Mouse (Mus musculus): ENCODE data around the gene Elp4. TPM values are rescaled to one million over a fixed set of nuclear protein-coding genes. Genes with fewer than 3 reads are reported as not detected.
A peak's percentile ranks its signal among the peaks of the same experiment; 100 is the strongest.

Gene Elp4
- total and polyA plus RNA-seq, 2 experiments from 2014 or later = 25.6 to 27.4 TPM

GRCm38 (mm10) chr2:105782885-105783284, 121.5 kb downstream of the Elp4 start:
- WGBS = 80% methylated on average over 5 of the region's 5 CpGs
- no peaks in the 10 kb centered on the region for H3K36me3 ChIP-seq (ENCODE audit: insufficient read depth)
- no peak overlapping the region for H3K4me3 ChIP-seq (ENCODE audit: low read depth, low read length)
- no peak for ATAC-seq
- no peaks in the 10 kb centered on the region for H3K27me3 ChIP-seq (ENCODE audit: insufficient read depth, low read length)
- no peak for DNase-seq
- no peak overlapping the region for H3K4me2 ChIP-seq (ENCODE audit: low read depth)
- H3K4me1 ChIP-seq (ENCODE audit: insufficient read depth) = no peaks in the 10 kb centered on the region
- TF ChIP-seq CTCF (IDR thresholded peaks at IDR 0.05; ENCODE audit: low read depth) = no peak
- no peak overlapping the region for H3K9ac ChIP-seq
- H3K27ac ChIP-seq (ENCODE audit: low read depth, low read length) = no peak overlapping the region
- H3K9me3 ChIP-seq (ENCODE audit: low read length) = no peaks in the 10 kb centered on the region

GRCm38 (mm10) chr2:105780739-105781138, 123.6 kb downstream of the Elp4 start:
- no peak for TF ChIP-seq CTCF (IDR thresholded peaks at IDR 0.05; ENCODE audit: low read depth)

GRCm38 (mm10) chr2:105779320-105779891, 125.0 kb downstream of the Elp4 start:
- DNase-seq (no peak), ATAC-seq (no peak)
- no peak overlapping the region for H3K4me3 ChIP-seq (ENCODE audit: low read depth, low read length)
- H3K9me3 ChIP-seq (ENCODE audit: low read length) = no peaks in the 10 kb centered on the region
- WGBS = 21% methylated on average over 6 of the region's 6 CpGs
- no peak for TF ChIP-seq CTCF (IDR thresholded peaks at IDR 0.05; ENCODE audit: low read depth)
- no peak overlapping the region for H3K27ac ChIP-seq (ENCODE audit: low read depth, low read length)
- H3K4me1 ChIP-seq (ENCODE audit: insufficient read depth) = no peaks in the 10 kb centered on the region
- no peaks in the 10 kb centered on the region for H3K36me3 ChIP-seq (ENCODE audit: insufficient read depth)
- H3K27me3 ChIP-seq (ENCODE audit: insufficient read depth, low read length) = no peaks in the 10 kb centered on the region
- no peak overlapping the region for H3K4me2 ChIP-seq (ENCODE audit: low read depth)
- H3K9ac ChIP-seq = no peak overlapping the region

More at GRCm38 (mm10) chr2:105780739-105781138, 123.6 kb downstream of the Elp4 start:
- ATAC-seq (no peak), DNase-seq (no peak)
- no peaks in the 10 kb centered on the region for H3K36me3 ChIP-seq (ENCODE audit: insufficient read depth)
- H3K9me3 ChIP-seq (ENCODE audit: low read length) = no peaks in the 10 kb centered on the region
- H3K4me1 ChIP-seq (ENCODE audit: insufficient read depth) = no peaks in the 10 kb centered on the region
- WGBS = 78% methylated on average over 1 of the region's 1 CpGs
- no peak overlapping the region for H3K9ac ChIP-seq
- H3K4me3 ChIP-seq (ENCODE audit: low read depth, low read length) = no peak overlapping the region
- H3K27me3 ChIP-seq (ENCODE audit: insufficient read depth, low read length) = no peaks in the 10 kb centered on the region
- no peak overlapping the region for H3K4me2 ChIP-seq (ENCODE audit: low read depth)
- H3K27ac ChIP-seq (ENCODE audit: low read depth, low read length) = no peak overlapping the region

GRCm38 (mm10) chr2:105771314-105771713, 133.1 kb downstream of the Elp4 start:
- H3K27me3 ChIP-seq (ENCODE audit: insufficient read depth, low read length) = no peaks in the 10 kb centered on the region
- DNase-seq (no peak), ATAC-seq (no peak)
- H3K4me2 ChIP-seq (ENCODE audit: low read depth) = no peak overlapping the region
- H3K27ac ChIP-seq (ENCODE audit: low read depth, low read length) = no peak overlapping the region
- no peaks in the 10 kb centered on the region for H3K4me1 ChIP-seq (ENCODE audit: insufficient read depth)
- no peak overlapping the region for H3K4me3 ChIP-seq (ENCODE audit: low read depth, low read length)
- H3K9me3 ChIP-seq (ENCODE audit: low read length) = 0 out of 2 replicates have a peak, but pooled peaks cover 8% of the 10 kb centered on the region
- TF ChIP-seq CTCF (IDR thresholded peaks at IDR 0.05; ENCODE audit: low read depth) = no peak
- no peaks in the 10 kb centered on the region for H3K36me3 ChIP-seq (ENCODE audit: insufficient read depth)
- H3K9ac ChIP-seq = no peak overlapping the region
- 93% methylated on average over 3 of the region's 3 CpGs for WGBS

GRCm38 (mm10) chr2:105769747-105770328, 134.5 kb downstream of the Elp4 start:
- H3K27ac ChIP-seq (ENCODE audit: low read depth, low read length) = no peak overlapping the region
- H3K4me1 ChIP-seq (ENCODE audit: insufficient read depth) = no peaks in the 10 kb centered on the region
- H3K4me2 ChIP-seq (ENCODE audit: low read depth) = no peak overlapping the region
- H3K9ac ChIP-seq = no peak overlapping the region
- 47% methylated on average over 4 of the region's 4 CpGs for WGBS
- TF ChIP-seq CTCF (IDR thresholded peaks at IDR 0.05; ENCODE audit: low read depth) = no peak
- H3K4me3 ChIP-seq (ENCODE audit: low read depth, low read length) = no peak overlapping the region
- ATAC-seq (no peak), DNase-seq (no peak)
- no peaks in the 10 kb centered on the region for H3K27me3 ChIP-seq (ENCODE audit: insufficient read depth, low read length)
- no peaks in the 10 kb centered on the region for H3K36me3 ChIP-seq (ENCODE audit: insufficient read depth)
- 0 out of 2 replicates have a peak, but pooled peaks cover 8% of the 10 kb centered on the region for H3K9me3 ChIP-seq (ENCODE audit: low read length)

- Histone ChIP-seq H3K27ac (ENCODE audit: low read depth, low read length) (no peak overlapping the region), H3K4me2 (ENCODE audit: low read depth) (no peak overlapping the region), H3K27me3 (ENCODE audit: insufficient read depth, low read length) (no peaks in the 10 kb centered on the region), H3K4me3 (ENCODE audit: low read depth, low read length) (no peak overlapping the region), H3K9me3 (ENCODE audit: low read length) (no peaks in the 10 kb centered on the region), H3K4me1 (ENCODE audit: insufficient read depth) (no peaks in the 10 kb centered on the region), H3K36me3 (ENCODE audit: insufficient read depth) (no peaks in the 10 kb centered on the region), H3K9ac (no peak overlapping the region)
- TF ChIP-seq CTCF (IDR thresholded peaks at IDR 0.05; ENCODE audit: low read depth) = no peak
- DNase-seq (no peak), ATAC-seq (0 out of 2 replicates have a peak, but pooled peaks have one; percentile 20)
- 10% methylated on average over 1 of the region's 1 CpGs for WGBS
Observed at GRCm38 (mm10) chr2:105753512-105753911, 150.9 kb downstream of the Elp4 start.

GRCm38 (mm10) chr2:105749111-105749510, 155.3 kb downstream of the Elp4 start:
- no peak for TF ChIP-seq CTCF (IDR thresholded peaks at IDR 0.05; ENCODE audit: low read depth)
- DNase-seq = no peak
- no peak for ATAC-seq
- no peak overlapping the region for H3K27ac ChIP-seq (ENCODE audit: low read depth, low read length)
- WGBS = 92% methylated on average over 5 of the region's 5 CpGs
- H3K9me3 ChIP-seq (ENCODE audit: low read length) = no peaks in the 10 kb centered on the region
- H3K4me1 ChIP-seq (ENCODE audit: insufficient read depth) = no peaks in the 10 kb centered on the region
- H3K27me3 ChIP-seq (ENCODE audit: insufficient read depth, low read length) = no peaks in the 10 kb centered on the region
- no peak overlapping the region for H3K4me3 ChIP-seq (ENCODE audit: low read depth, low read length)
- H3K4me2 ChIP-seq (ENCODE audit: low read depth) = no peak overlapping the region
- no peak overlapping the region for H3K9ac ChIP-seq
- no peaks in the 10 kb centered on the region for H3K36me3 ChIP-seq (ENCODE audit: insufficient read depth)
